Mouse (Mus musculus) left cerebral cortex, postnatal 25 days (tissue): ENCODE results near the gene Arhgef15. TPM values are rescaled to one million over a fixed set of nuclear protein-coding genes. Genes with fewer than 3 reads are reported as not detected.
"Not testable (repeated sequence)": the region's sequence is repeated elsewhere in the genome, so short reads cannot be mapped to it uniquely, and the experiment has no call there.

Experiments
- DNase-seq, 2 experiments: peaks; one replicate each; pipeline ENCODE4 v3.0.0; 2022; ENCODE audit warnings: low spot score in 2 of 2, mixed read lengths in 1 of 2
- intact Hi-C: fragments of 180-260 bp; cut with DNase I; formaldehyde crosslinking; loops from one replicate; pipeline ENCODE4 v1.15.1; 2025
- total RNA-seq, 2 experiments: library from RNA; stranded (reverse); gene quantifications; 2 replicates each; pipeline ENCODE4 v1.2.3; 2021

Gene Arhgef15
- total RNA-seq, 2 experiments from 2014 or later, result 20.7 to 20.9 TPM

GRCm38 (mm10) chr11:68967337-68968282, 10.3 kb upstream of the Arhgef15 start, which contains the start of gene Slc25a35:
Gene Slc25a35 (plus strand): TSS chr11:68968131.
- DNase-seq, result peak; percentile 93 to 97
- intact Hi-C loops, result loop anchor here (5.0 kb wide), 1 partner anchor 65 kb away; the partner anchor contains the start of gene Rpl26

- intact Hi-C loops, result loop anchor here (5.0 kb wide), 1 partner anchor 64 kb away; the partner anchor contains the start of gene Rpl26
- DNase-seq, result no peak
Measured at GRCm38 (mm10) chr11:68966554-68966953, 9.3 kb upstream of the Arhgef15 start.

GRCm38 (mm10) chr11:68965845-68966244, 8.6 kb upstream of the Arhgef15 start:
- intact Hi-C loops, result loop anchor here (5.0 kb wide), 1 partner anchor 64 kb away; the partner anchor contains the start of gene Rpl26
- peak in 1 of 2 experiments; percentile 67 for DNase-seq

GRCm38 (mm10) chr11:68965050-68965449, 7.8 kb upstream of the Arhgef15 start:
- no peak for DNase-seq
- intact Hi-C loops, result loop anchor here (5.0 kb wide), 1 partner anchor 63 kb away; the partner anchor contains the start of gene Rpl26

- DNase-seq, result no peak
- intact Hi-C loops, result no loop called here
Measured at GRCm38 (mm10) chr11:68963405-68963804, 6.1 kb upstream of the Arhgef15 start.

- intact Hi-C loops, result not testable (repeated sequence)
Measured at GRCm38 (mm10) chr11:68962159-68962558, 4.9 kb upstream of the Arhgef15 start.

GRCm38 (mm10) chr11:68961596-68961995, 4.3 kb upstream of the Arhgef15 start:
- DNase-seq, result no peak
- intact Hi-C loops, result no loop called here

More at GRCm38 (mm10) chr11:68962159-68962558, 4.9 kb upstream of the Arhgef15 start:
- DNase-seq, result not testable (repeated sequence)

- DNase-seq, result no peak
- intact Hi-C loops, result no loop called here
Measured at GRCm38 (mm10) chr11:68957971-68958370, 691 bp upstream of the Arhgef15 start.

GRCm38 (mm10) chr11:68956697-68957096, 583 bp downstream of the Arhgef15 start:
- DNase-seq, result no peak
- intact Hi-C loops, result no loop called here

GRCm38 (mm10) chr11:68956107-68956506, 1.2 kb downstream of the Arhgef15 start:
- DNase-seq, result no peak
- intact Hi-C loops, result no loop called here

- intact Hi-C loops, result no loop called here
- DNase-seq, result no peak
Measured at GRCm38 (mm10) chr11:68955473-68955872, 1.8 kb downstream of the Arhgef15 start.

- no peak for DNase-seq
- intact Hi-C loops, result loop anchor here (5.0 kb wide), 1 partner anchor 42 kb away; no protein-coding TSS in a partner anchor
Measured at GRCm38 (mm10) chr11:68954408-68954807, 2.9 kb downstream of the Arhgef15 start.

- no peak for DNase-seq
- intact Hi-C loops, result loop anchor here (5.0 kb wide), 1 partner anchor 42 kb away; no protein-coding TSS in a partner anchor
Measured at GRCm38 (mm10) chr11:68953903-68954302, 3.4 kb downstream of the Arhgef15 start.

- DNase-seq, result peak; percentile 42 to 51
- intact Hi-C loops, result no loop called here
Measured at GRCm38 (mm10) chr11:68947542-68947993, 9.7 kb downstream of the Arhgef15 start.

- intact Hi-C loops, result no loop called here
- DNase-seq, result peak; percentile 62 to 88
Measured at GRCm38 (mm10) chr11:68946806-68947440, 10.4 kb downstream of the Arhgef15 start.

- DNase-seq, result no peak
- intact Hi-C loops, result no loop called here
Measured at GRCm38 (mm10) chr11:68946001-68946400, 11.3 kb downstream of the Arhgef15 start.

- intact Hi-C loops, result no loop called here
Measured at GRCm38 (mm10) chr11:68945245-68945644, 12.0 kb downstream of the Arhgef15 start.

GRCm38 (mm10) chr11:68942731-68943130, 14.5 kb downstream of the Arhgef15 start:
- DNase-seq, result no peak
- intact Hi-C loops, result no loop called here

More at GRCm38 (mm10) chr11:68945245-68945644, 12.0 kb downstream of the Arhgef15 start:
- DNase-seq, result no peak

- intact Hi-C loops, result no loop called here
- DNase-seq, result no peak
Measured at GRCm38 (mm10) chr11:68940516-68940915, 16.8 kb downstream of the Arhgef15 start.
